Mouse (Mus musculus) heart, adult 2 months (tissue): ENCODE measurements around the gene Jaml.

Experiments used
- EP300 ChIP-seq: fragments of 200-500 bp; IDR thresholded peaks from 2 replicates; pipeline ENCODE4 v1.6.1; 2011; ENCODE audit warnings: low read depth, low read length, control low read depth; ENCODE audit not compliant: insufficient read depth
- POLR2A ChIP-seq: fragments of 200-500 bp; IDR thresholded peaks from 2 replicates; pipeline ENCODE4 v1.6.1; 2011; ENCODE audit warnings: mild to moderate bottlenecking, low read depth, low read length, control low read depth; ENCODE audit not compliant: insufficient read depth

GRCm38 (mm10) chr9:45079011-45079410 is at the start of gene Jaml:
- TF ChIP-seq POLR2A: no peak
- no peak for TF ChIP-seq EP300
